Mouse (Mus musculus) mouse trophoblast stem cell (cell line): ENCODE measurements around the gene Alyref.

ENCODE experiments used
- in situ Hi-C, 2 experiments: fragments of 300-500 bp; cut with MseI, MboI; formaldehyde crosslinking; loops; 2 replicates in 1 of 2; 3 replicates in 1 of 2; pipeline ENCODE4 v1.15.1; 2025

The Alyref gene

GRCm38 (mm10) chr11:120626785-120627467, 28.8 kb upstream of the Alyref start:
- in situ Hi-C loops, result no loop called here

GRCm38 (mm10) chr11:120625152-120625775, 27.1 kb upstream of the Alyref start, which contains the start of gene Sirt7:
Gene Sirt7 (minus strand): TSS chr11:120625240.
- in situ Hi-C loops, result no loop called here

- in situ Hi-C loops, result no loop called here
These were observed 26.5 kb upstream of the Alyref start for GRCm38 (mm10) chr11:120624680-120625111.

GRCm38 (mm10) chr11:120623961-120624679, 26.0 kb upstream of the Alyref start:
- in situ Hi-C loops, result no loop called here

- in situ Hi-C loops, result no loop called here
These were observed 24.6 kb upstream of the Alyref start for GRCm38 (mm10) chr11:120622805-120623204.

GRCm38 (mm10) chr11:120620195-120620594, 22.0 kb upstream of the Alyref start:
- in situ Hi-C loops, result no loop called here

GRCm38 (mm10) chr11:120618619-120619535, 20.7 kb upstream of the Alyref start:
- in situ Hi-C loops, result no loop called here

- in situ Hi-C loops, result no loop called here
These were observed 19.5 kb upstream of the Alyref start, which contains the start of gene Pcyt2 for GRCm38 (mm10) chr11:120617519-120618112. Gene Pcyt2 (minus strand): TSS chr11:120617936.

- in situ Hi-C loops, result no loop called here
These were observed 18.6 kb upstream of the Alyref start for GRCm38 (mm10) chr11:120616617-120617294.

- in situ Hi-C loops, result no loop called here
These were observed 17.5 kb upstream of the Alyref start for GRCm38 (mm10) chr11:120615606-120616203.

- in situ Hi-C loops, result no loop called here
These were observed 17.0 kb upstream of the Alyref start for GRCm38 (mm10) chr11:120615167-120615566.

GRCm38 (mm10) chr11:120613976-120614375, 15.8 kb upstream of the Alyref start:
- in situ Hi-C loops, result no loop called here

GRCm38 (mm10) chr11:120613481-120613972, 15.4 kb upstream of the Alyref start:
- in situ Hi-C loops, result no loop called here

GRCm38 (mm10) chr11:120612763-120613162, 14.6 kb upstream of the Alyref start:
- in situ Hi-C loops, result no loop called here

GRCm38 (mm10) chr11:120610477-120611046, 12.4 kb upstream of the Alyref start:
- in situ Hi-C loops, result no loop called here

- in situ Hi-C loops, result no loop called here
These were observed 11.1 kb upstream of the Alyref start for GRCm38 (mm10) chr11:120609250-120609649.

GRCm38 (mm10) chr11:120608241-120609034, 10.3 kb upstream of the Alyref start, which contains the start of gene Npb:
Gene Npb (plus strand): TSS chr11:120608477.
- in situ Hi-C loops, result no loop called here

- in situ Hi-C loops, result no loop called here
These were observed 8.6 kb upstream of the Alyref start for GRCm38 (mm10) chr11:120606764-120607163.

GRCm38 (mm10) chr11:120605667-120606066, 7.5 kb upstream of the Alyref start:
- in situ Hi-C loops, result no loop called here
